Mouse (Mus musculus) midbrain, embryonic 15.5 days (tissue): ENCODE data around the gene Rnls. TPM values are rescaled to one million over a fixed set of nuclear protein-coding genes. Genes with fewer than 3 reads are reported as not detected.

Experiments used
- ATAC-seq: fragments of 200-750 bp; cut with Nextera tagmentation; replicated peaks from 2 replicates; pipeline ENCODE4 v1.8.0; 2017; ENCODE audit warnings: moderate TSS enrichment
- H3K27ac ChIP-seq: fragments of 300-500 bp; sonication (generic); 2 replicates; pipeline ENCODE4 v1.5.1; 2015; ENCODE audit warnings: mild to moderate bottlenecking, inconsistent platforms
- H3K27me3 ChIP-seq: fragments of 300-500 bp; sonication (generic); replicated peaks from 2 replicates; pipeline ENCODE4 v1.6.1; 2015; ENCODE audit warnings: inconsistent platforms
- H3K36me3 ChIP-seq: fragments of 300-500 bp; sonication (generic); replicated peaks from 2 replicates; pipeline ENCODE4 v1.6.1; 2015; ENCODE audit warnings: inconsistent platforms
- H3K4me1 ChIP-seq: fragments of 300-500 bp; sonication (generic); 2 replicates; pipeline ENCODE4 v1.6.1; 2015; ENCODE audit warnings: inconsistent platforms
- H3K4me2 ChIP-seq: fragments of 300-500 bp; sonication (generic); 2 replicates; pipeline ENCODE4 v1.6.1; 2015; ENCODE audit warnings: inconsistent platforms, mild to moderate bottlenecking, moderate library complexity
- H3K4me3 ChIP-seq: fragments of 300-500 bp; sonication (generic); 2 replicates; pipeline ENCODE4 v1.5.1; 2015; ENCODE audit warnings: mild to moderate bottlenecking, inconsistent platforms
- H3K9ac ChIP-seq: fragments of 300-500 bp; sonication (generic); 2 replicates; pipeline ENCODE4 v1.6.1; 2015; ENCODE audit warnings: mild to moderate bottlenecking, inconsistent platforms
- H3K9me3 ChIP-seq: fragments of 300-500 bp; sonication (generic); 2 replicates; pipeline ENCODE4 v1.6.1; 2016; ENCODE audit warnings: inconsistent platforms
- WGBS: fragments of 180-500 bp; shearing (Covaris S2); methylation state at CpG from one replicate; pipeline ENCODE4 v1.1.7; 2015; ENCODE audit warnings: mixed read lengths; 5-methylcytosine and 5-hydroxymethylcytosine counted together
- polyA plus RNA-seq: library from polyadenylated mRNA; unstranded; fragments of >200 nt; fragmentation: Nextera tagmentation; extraction: Ambion mirVana; gene quantifications from 2 replicates; pipeline ENCODE4 v1.2.1, GENCODE M21; 2015

Rnls gene
- polyA plus RNA-seq, 1 experiment from 2014 or later: 10.9 TPM

DNA sequence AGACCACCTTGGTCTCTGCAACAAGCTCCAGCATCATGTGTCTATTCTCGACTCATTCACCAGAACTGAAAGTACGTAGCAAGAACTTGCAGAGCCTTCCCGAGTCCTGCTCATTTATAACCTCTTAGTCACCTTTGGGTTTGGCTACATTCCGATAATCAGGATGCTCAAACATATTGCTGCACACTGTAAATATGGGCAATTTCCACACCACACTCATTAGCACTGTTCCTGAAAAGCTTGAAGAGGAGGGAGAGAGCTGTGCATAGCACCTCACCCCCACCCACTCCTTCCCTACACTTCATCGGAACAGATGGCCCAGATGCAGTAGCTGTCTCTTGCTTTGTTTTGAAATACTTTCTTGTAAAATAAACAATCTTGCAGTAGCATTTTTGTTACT is 139.9 kb downstream of the Rnls start:
- Histone ChIP-seq H3K4me3 (no peak overlapping the region), H3K9ac (no peak overlapping the region), H3K36me3 (no peaks in the 10 kb centered on the region), H3K27ac (no peak overlapping the region), H3K4me2 (no peak overlapping the region), H3K4me1 (no peaks in the 10 kb centered on the region), H3K27me3 (no peaks in the 10 kb centered on the region), H3K9me3 (no peaks in the 10 kb centered on the region)
- no peak for ATAC-seq
- 93% methylated on average over 5 of the region's 5 CpGs for WGBS

DNA sequence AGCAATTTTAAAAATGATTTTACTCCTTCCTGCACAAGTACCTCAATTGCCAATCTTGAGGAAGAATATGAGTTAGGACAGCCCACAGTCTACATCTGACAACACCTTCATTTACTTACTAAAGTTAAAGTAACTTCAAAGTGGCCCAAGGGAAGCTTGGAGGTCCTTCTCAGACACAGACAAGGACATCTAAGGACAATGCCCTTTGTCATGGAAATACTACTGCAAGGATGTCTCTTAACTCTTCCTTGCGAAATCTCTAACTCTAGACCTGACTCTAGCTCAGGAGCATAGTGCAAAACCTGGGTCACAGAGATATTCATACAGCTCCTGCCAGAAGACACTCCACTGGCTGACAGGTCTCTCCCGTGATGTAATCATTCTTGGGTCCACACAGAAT is 147.9 kb downstream of the Rnls start:
- Histone ChIP-seq H3K4me3 (no peak overlapping the region), H3K4me1 (no peaks in the 10 kb centered on the region), H3K27ac (no peak overlapping the region), H3K36me3 (no peaks in the 10 kb centered on the region), H3K9me3 (no peaks in the 10 kb centered on the region), H3K9ac (no peak overlapping the region), H3K4me2 (no peak overlapping the region), H3K27me3 (no peaks in the 10 kb centered on the region)
- no peak for ATAC-seq
- WGBS: 87% methylated on average over 2 of the region's 2 CpGs

DNA sequence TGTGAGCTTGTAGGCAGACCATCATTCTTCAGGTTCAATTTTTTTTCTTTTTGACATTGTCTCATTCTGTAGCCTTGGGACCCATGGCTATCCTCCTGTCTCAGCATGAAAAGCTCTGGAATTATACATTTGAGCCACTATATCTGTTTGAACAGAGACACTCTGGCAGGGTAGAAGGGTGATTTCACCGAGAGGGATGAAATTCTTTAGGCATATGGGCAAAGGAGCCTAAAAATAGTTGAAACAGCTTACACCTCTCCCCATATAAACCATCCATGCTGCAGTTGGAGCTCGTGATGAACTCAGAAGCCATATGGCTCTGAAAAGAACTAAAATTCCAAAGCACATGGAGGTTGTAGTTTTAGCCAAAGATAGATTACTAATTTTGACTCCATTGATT is 151.7 kb downstream of the Rnls start:
- no peaks in the 10 kb centered on the region for H3K4me1 ChIP-seq
- ATAC-seq: no peak

DNA sequence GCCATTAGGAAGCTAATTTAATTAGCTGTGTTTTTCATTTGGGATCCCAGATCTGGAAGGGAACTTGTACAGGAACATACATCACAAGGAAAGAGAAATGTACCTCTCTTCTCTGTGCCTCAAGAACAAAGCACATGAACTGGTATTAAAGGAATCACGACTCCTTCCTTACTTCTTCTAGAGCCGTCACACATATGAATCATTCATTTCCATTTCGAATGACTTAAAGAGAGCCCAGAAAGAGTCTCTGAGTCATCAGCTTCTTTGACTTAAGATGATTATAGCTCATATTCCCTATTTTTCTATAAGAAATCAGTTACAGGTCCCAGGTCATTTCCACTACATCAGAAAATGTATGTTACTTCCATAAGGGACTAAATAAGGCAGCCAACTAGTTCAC is 159.2 kb downstream of the Rnls start:
- H3K36me3 ChIP-seq: no peaks in the 10 kb centered on the region
- H3K4me2 ChIP-seq: no peak overlapping the region
- H3K4me1 ChIP-seq: no peaks in the 10 kb centered on the region
- no peak for ATAC-seq
- H3K27ac ChIP-seq: no peak overlapping the region
- no peaks in the 10 kb centered on the region for H3K9me3 ChIP-seq
- H3K4me3 ChIP-seq: no peak overlapping the region
- H3K9ac ChIP-seq: no peak overlapping the region
- H3K27me3 ChIP-seq: no peaks in the 10 kb centered on the region
- 84% methylated on average over 3 of the region's 3 CpGs for WGBS

More for the DNA sequence above, 151.7 kb downstream of the Rnls start:
- H3K27ac ChIP-seq: no peak overlapping the region
- no peak overlapping the region for H3K4me3 ChIP-seq
- no peaks in the 10 kb centered on the region for H3K9me3 ChIP-seq
- H3K36me3 ChIP-seq: no peaks in the 10 kb centered on the region
- no peak overlapping the region for H3K9ac ChIP-seq
- H3K27me3 ChIP-seq: no peaks in the 10 kb centered on the region
- no peak overlapping the region for H3K4me2 ChIP-seq
- WGBS: 84% methylated on average over 2 of the region's 2 CpGs

DNA sequence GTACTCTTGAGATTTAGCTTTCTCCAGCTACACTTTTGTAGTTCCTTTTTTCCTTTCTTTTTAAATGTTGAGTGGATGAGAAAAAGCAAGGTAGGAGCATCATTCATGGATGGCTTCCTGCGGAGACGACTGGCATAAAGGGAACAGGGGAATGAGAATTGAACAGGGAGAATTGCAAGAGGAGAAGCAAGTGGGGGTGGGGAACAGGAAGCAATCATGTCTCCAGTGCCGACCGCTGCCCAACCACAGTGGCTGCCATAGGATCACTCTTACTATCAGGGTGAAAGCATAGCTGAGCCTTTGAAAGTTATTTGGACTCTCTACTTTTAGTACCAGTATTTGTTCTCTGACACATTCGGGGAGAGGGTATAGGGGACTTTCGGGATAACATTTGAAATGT is 160.8 kb downstream of the Rnls start:
- Histone ChIP-seq H3K9ac (no peak overlapping the region), H3K27ac (no peak overlapping the region), H3K4me3 (no peak overlapping the region), H3K4me2 (no peak overlapping the region), H3K9me3 (no peaks in the 10 kb centered on the region), H3K4me1 (no peaks in the 10 kb centered on the region; the same call in 1 of the 2 replicates), H3K36me3 (no peaks in the 10 kb centered on the region), H3K27me3 (no peaks in the 10 kb centered on the region)
- no peak for ATAC-seq
- 55% methylated on average over 6 of the region's 6 CpGs for WGBS

DNA sequence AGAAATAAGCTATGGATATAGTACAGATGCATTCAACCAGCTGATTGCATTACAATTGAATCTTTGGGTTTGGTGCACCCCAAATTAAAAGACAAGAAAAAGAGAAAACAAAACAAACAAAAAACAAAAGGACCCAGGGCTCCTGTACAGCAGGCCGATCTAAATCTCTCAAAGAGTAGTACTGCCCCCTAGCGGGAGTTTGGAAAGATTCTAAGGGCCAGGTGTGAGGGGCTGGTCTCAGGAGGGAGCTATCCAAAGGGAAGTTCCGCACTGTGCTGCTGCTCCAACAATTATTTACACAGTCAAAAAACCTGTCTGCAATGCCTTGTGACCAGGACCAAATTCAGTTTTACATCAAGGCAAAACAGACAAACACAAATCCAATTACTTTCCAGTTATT is 165.1 kb downstream of the Rnls start:
- Histone ChIP-seq H3K9me3 (no peaks in the 10 kb centered on the region), H3K36me3 (no peaks in the 10 kb centered on the region), H3K27ac (no peak overlapping the region), H3K4me3 (no peak overlapping the region), H3K4me1 (peaks cover 27% of the 10 kb centered on the region), H3K9ac (no peak overlapping the region), H3K27me3 (no peaks in the 10 kb centered on the region), H3K4me2 (no peak overlapping the region)
- WGBS: 2% methylated on average over 3 of the region's 3 CpGs
- ATAC-seq: peak; percentile 86

DNA sequence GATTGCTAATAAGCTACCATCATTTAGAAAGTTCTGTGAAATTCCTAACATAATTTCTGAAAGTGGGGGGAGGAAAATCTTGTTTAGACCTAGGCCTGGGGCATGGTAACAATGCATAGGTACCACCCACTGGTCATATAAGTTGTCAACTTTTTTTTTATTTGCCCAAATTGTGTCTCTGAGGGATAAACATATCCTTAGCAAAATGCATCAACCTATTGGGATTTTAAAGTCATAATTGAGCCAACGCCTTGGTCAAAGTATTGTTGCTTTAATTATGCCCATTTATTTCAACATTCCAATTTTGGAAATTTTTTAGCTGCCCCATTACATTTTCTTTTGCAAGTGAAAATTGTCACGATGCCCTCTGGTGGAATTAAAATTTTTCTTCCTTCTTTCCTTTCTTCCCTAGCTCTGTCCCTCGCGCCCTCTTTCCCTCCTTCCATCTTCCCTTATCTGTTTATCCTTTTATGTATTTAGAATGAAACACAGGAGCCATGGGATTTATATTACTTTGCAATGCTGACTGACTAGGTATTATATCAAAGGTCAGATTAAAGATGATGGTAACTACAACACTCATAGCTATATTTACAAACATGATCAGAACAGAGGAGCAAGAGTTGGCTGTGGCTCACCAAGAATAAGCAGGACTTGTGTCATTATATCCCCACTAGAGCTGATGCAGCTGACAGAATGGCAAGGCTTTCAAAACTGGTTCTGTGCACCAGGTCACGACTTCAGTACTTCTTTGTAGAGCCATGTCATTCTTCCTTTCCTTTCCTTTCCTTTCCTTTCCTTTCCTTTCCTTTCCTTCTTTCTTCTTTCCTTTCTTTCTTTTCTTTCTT is 166.0 kb downstream of the Rnls start:
- no peak for ATAC-seq
- Histone ChIP-seq H3K27me3 (no peaks in the 10 kb centered on the region), H3K9ac (no peak overlapping the region), H3K27ac (no peak overlapping the region), H3K4me2 (no peak overlapping the region), H3K4me3 (no peak overlapping the region), H3K4me1 (peaks cover 27% of the 10 kb centered on the region), H3K9me3 (no peaks in the 10 kb centered on the region), H3K36me3 (no peaks in the 10 kb centered on the region)
- WGBS: 56% methylated on average over 5 of the region's 5 CpGs

DNA sequence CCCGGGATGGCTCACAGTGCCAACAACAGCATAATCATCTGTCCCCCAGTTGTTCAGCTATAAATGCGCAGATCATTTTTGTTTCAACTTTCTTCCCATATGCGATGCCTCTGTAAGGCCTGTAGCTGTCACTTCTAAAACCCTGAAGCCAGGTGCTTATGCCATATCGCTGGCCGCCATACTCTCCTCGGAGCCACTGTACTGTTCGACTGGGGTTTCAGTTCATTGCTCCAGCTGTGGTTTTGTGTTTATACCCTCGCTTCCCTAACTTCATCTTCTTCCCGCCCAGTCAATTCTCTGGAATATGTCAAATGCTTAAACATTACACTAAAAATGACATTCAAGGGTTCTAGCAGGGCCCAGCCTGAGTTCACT is 167.1 kb downstream of the Rnls start:
- Histone ChIP-seq H3K4me3 (no peak overlapping the region), H3K36me3 (no peaks in the 10 kb centered on the region), H3K9ac (no peak overlapping the region), H3K4me1 (peaks cover 27% of the 10 kb centered on the region), H3K4me2 (no peak overlapping the region), H3K9me3 (no peaks in the 10 kb centered on the region), H3K27ac (peak overlapping the region; percentile 58; the same call in 1 of the 2 replicates), H3K27me3 (no peaks in the 10 kb centered on the region)
- 88% methylated on average over 9 of the region's 9 CpGs for WGBS
- ATAC-seq: no peak

DNA sequence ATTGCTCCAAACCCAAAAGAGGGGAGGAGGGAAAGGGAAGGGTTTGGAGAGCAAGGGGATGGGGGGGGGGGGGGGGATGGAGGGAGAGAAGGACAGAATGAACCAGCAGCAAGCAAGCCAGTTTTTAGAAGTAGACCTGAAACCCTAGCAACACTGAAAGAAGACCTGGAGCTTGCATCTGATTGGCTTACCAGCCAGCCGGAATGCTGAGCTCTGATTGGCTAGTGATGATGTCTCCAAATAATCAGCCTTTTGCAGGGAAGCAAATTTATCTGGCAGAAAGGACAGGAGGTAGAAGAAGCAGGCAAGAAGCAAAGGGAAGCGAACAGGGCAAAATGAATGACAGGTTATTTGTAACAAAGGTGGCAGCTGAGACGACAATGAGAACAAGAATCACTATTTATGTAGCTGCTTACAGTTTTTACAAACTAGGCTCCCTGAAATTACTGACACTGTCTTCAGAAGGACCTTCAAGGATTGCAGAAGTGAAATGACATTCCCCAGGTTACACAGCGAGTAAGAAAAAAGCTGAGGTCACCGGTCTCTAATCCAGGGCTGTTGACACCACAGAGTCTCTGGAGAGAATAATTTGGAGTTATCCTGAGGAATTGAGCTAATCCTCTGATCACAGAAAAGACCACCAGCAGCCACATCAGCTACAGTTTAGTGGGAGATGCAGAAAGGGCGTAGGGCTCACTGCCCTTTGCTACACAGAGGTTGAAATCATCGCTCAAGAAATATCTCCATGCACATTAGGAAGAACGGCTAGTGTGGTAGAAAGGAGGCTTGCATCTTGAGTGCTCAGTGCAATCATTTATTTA is 167.7 kb downstream of the Rnls start:
- peak overlapping the region; percentile 43 for H3K4me2 ChIP-seq
- no peaks in the 10 kb centered on the region for H3K36me3 ChIP-seq
- peaks cover 27% of the 10 kb centered on the region for H3K4me1 ChIP-seq
- ATAC-seq: peak; percentile 90
- no peak overlapping the region; the same call in none of the 2 replicates for H3K4me3 ChIP-seq
- peak overlapping the region; percentile 58 for H3K27ac ChIP-seq
- 0 out of 2 replicates have a peak overlapping the region, but pooled peaks have one; percentile 18 for H3K9ac ChIP-seq
- 28% methylated on average over 8 of the region's 8 CpGs for WGBS
- no peaks in the 10 kb centered on the region for H3K27me3 ChIP-seq
- no peaks in the 10 kb centered on the region for H3K9me3 ChIP-seq

DNA sequence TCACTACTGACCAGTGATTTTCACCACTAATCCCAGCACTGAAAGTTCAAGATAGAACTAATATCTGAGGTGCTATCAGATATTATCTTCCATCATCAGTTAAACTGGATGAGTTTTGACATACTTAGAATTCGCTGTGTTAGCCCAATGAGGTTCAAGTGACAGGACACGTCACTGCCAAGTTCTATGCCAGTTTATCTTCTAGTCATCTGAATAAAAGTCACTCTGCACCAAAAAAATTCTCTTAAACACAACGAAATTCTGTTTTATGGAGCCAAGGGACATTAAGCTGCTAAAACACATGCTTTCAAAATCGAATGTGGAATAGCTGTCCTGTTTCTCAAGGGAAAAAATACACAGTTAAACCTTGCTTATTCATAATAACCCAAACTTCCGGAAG is 168.3 kb downstream of the Rnls start:
- Histone ChIP-seq H3K4me3 (no peak overlapping the region; the same call in 1 of the 2 replicates), H3K36me3 (no peaks in the 10 kb centered on the region), H3K9ac (no peak overlapping the region), H3K4me2 (peak overlapping the region; percentile 43), H3K27me3 (no peaks in the 10 kb centered on the region), H3K27ac (peak overlapping the region; percentile 38; the same call in 1 of the 2 replicates), H3K4me1 (peaks cover 27% of the 10 kb centered on the region), H3K9me3 (no peaks in the 10 kb centered on the region)
- WGBS: 51% methylated on average over 5 of the region's 5 CpGs
- no peak for ATAC-seq

DNA sequence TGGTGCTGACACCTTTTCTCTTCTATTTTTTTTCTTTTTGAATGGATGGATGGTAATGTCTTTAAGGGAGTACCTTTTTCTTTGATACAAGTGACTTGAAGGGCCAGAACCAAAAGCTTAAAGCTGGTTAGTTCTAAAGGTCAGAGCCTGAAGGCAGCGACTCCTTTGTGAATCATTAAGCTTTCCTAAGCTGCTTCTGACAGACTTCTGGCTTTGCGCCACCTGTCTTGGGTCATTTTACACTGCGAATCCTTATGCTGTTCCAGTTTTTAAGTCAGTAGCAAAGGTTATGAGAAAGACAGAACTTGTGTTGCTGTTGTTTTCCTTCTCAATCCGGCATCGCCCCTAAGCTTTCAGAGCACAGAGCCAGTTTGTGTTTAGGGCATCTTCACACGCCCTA is 168.8 kb downstream of the Rnls start:
- Histone ChIP-seq H3K9me3 (no peaks in the 10 kb centered on the region), H3K9ac (no peak overlapping the region), H3K36me3 (no peaks in the 10 kb centered on the region), H3K27me3 (no peaks in the 10 kb centered on the region), H3K4me3 (no peak overlapping the region), H3K4me1 (peaks cover 27% of the 10 kb centered on the region), H3K27ac (peak overlapping the region; percentile 38; the same call in 1 of the 2 replicates), H3K4me2 (no peak overlapping the region)
- ATAC-seq: no peak; the same call in 1 of the 2 replicates
- 36% methylated on average over 6 of the region's 6 CpGs for WGBS

DNA sequence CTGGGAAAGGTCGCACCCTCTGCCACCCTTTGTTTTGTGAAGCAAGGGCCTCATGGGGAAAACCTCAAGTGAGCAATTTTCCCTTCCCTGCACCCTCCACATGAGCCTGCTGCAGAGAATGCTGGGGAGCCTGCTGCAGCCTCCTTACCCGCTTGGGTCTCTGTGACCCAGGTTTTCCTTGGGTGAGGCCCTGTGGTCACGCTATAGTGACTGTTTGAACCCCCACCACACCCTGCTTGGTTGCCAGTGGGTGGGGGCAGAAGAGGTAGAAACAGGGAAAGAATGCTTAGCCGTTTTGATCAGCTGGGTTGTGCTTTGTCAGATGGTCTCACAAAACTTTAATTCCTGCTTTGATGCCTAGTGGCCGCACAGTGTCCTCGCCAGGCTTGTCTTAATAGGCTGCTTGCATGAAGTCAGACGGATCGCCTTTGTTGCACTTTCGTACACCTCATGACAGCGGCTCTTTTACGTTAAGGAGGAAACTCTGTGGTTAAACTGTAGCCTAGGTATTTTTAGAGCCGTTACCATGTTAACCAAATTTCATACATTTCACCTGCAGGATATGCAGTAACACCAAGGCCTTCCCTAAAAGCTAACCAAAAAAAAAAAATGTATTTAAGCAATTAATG is 169.4 kb downstream of the Rnls start:
- H3K27ac ChIP-seq: no peak overlapping the region
- H3K9me3 ChIP-seq: no peaks in the 10 kb centered on the region
- peaks cover 27% of the 10 kb centered on the region for H3K4me1 ChIP-seq
- 23% methylated on average over 12 of the region's 12 CpGs for WGBS
- H3K4me2 ChIP-seq: no peak overlapping the region
- no peaks in the 10 kb centered on the region for H3K27me3 ChIP-seq
- H3K9ac ChIP-seq: no peak overlapping the region
- H3K36me3 ChIP-seq: no peaks in the 10 kb centered on the region
- ATAC-seq: peak; percentile 24; the same call in 1 of the 2 replicates
- no peak overlapping the region for H3K4me3 ChIP-seq
